Mouse (Mus musculus) G1E (cell line): ENCODE results near the gene Spata19. TPM values are rescaled to one million over a fixed set of nuclear protein-coding genes. Genes with fewer than 3 reads are reported as not detected.

ENCODE experiments used
- ATAC-seq: 2 replicates; pipeline ENCODE4 v1.8.0; 2016; ENCODE audit warnings: mild to moderate bottlenecking; ENCODE audit not compliant: insufficient number of reproducible peaks, poor library complexity, low FRiP score, severe bottlenecking; ENCODE audit errors: extremely low read depth
- DNase-seq: peaks from one replicate; pipeline ENCODE4 v3.0.0; 2012; ENCODE audit warnings: low spot score
- H3K27me3 ChIP-seq: 2 replicates; pipeline ENCODE4 v1.6.1; 2012; ENCODE audit warnings: mild to moderate bottlenecking, low read length, inconsistent platforms; ENCODE audit not compliant: insufficient read depth
- H3K36me3 ChIP-seq: replicated peaks from 2 replicates; pipeline ENCODE3; 2012; ENCODE audit warnings: mild to moderate bottlenecking, inconsistent platforms
- H3K4me1 ChIP-seq: 2 replicates; pipeline ENCODE4 v1.6.1; 2012; ENCODE audit warnings: low read depth, low read length, inconsistent platforms, mixed read lengths; ENCODE audit not compliant: insufficient read depth
- H3K4me3 ChIP-seq: 2 replicates; pipeline ENCODE4 v1.5.1; 2012; ENCODE audit warnings: low read depth, mild to moderate bottlenecking, inconsistent platforms, low read length, moderate library complexity, mixed read lengths
- H3K9me3 ChIP-seq: replicated peaks from 2 replicates; pipeline ENCODE4 v1.6.1; 2012; ENCODE audit warnings: inconsistent platforms
- CTCF ChIP-seq: IDR thresholded peaks from 2 replicates; pipeline ENCODE4 v1.5.1; 2012; ENCODE audit warnings: low read depth, low read length, inconsistent platforms, mixed read lengths
- GATA1 ChIP-seq: IDR thresholded peaks from 2 replicates; pipeline ENCODE4 v1.6.1; 2012; ENCODE audit warnings: borderline replicate concordance, low read length, inconsistent platforms, mixed read lengths
- GATA2 ChIP-seq: IDR thresholded peaks from 2 replicates; pipeline ENCODE4 v1.6.1; 2012; ENCODE audit warnings: low read depth, low read length, inconsistent platforms, borderline replicate concordance
- POLR2AphosphoS5 ChIP-seq: IDR thresholded peaks from 2 replicates; pipeline ENCODE4 v1.6.1; 2012; ENCODE audit warnings: low read depth, low read length, inconsistent platforms; ENCODE audit not compliant: insufficient replicate concordance
- TAL1 ChIP-seq: conservative IDR thresholded peaks from 2 replicates; pipeline ENCODE4 v1.6.1; 2012; ENCODE audit warnings: low read depth, low read length, inconsistent platforms, mixed read lengths
- polyA plus RNA-seq: library from polyadenylated mRNA; stranded (reverse); fragments of >175 nt; gene quantifications from 2 replicates; pipeline ENCODE4 v1.2.3, GENCODE M21; 2012
- total RNA-seq, 2 experiments: library from RNA; stranded (forward) in 1 of 2; stranded (reverse) in 1 of 2; fragments of 200-1000 nt in 1 of 2; fragments of >200 nt in 1 of 2; fragmentation: Nextera tagmentation in 1 of 2; gene quantifications; 2 replicates each; pipeline ENCODE4 v1.2.3; 2014 to 2017

Gene Spata19
- not detected in 2 replicates for total RNA-seq (2014; fragmentation: Nextera tagmentation)
- total RNA-seq (2017) = 0.16 TPM in 1 of 2 replicates, not detected in the other
- not detected in 2 replicates for polyA plus RNA-seq

- Histone ChIP-seq H3K4me1 (no peaks in the 10 kb centered on the region), H3K9me3 (peaks cover 12% of the 10 kb centered on the region), H3K4me3 (no peak within 1 kb of the TSS; the same call in 1 of the 2 replicates), H3K27me3 (no peaks in the 10 kb centered on the region), H3K36me3 (no peaks in the 10 kb centered on the region)
- ATAC-seq (no peak), DNase-seq (no peak)
- TF ChIP-seq CTCF (no peak), GATA2 (no peak), TAL1 (no peak)
These were observed at the start of gene Spata19 for GRCm38 (mm10) chr9:27396500-27396899. Gene Spata19, plus strand, starts transcription at chr9:27396800.

- peaks cover 9% of the 10 kb centered on the region for H3K9me3 ChIP-seq
- no peak for TF ChIP-seq GATA2
- no peak for TF ChIP-seq CTCF
- no peak for TF ChIP-seq GATA1
- TF ChIP-seq TAL1 = no peak
- no peak for TF ChIP-seq POLR2AphosphoS5
- H3K4me1 ChIP-seq = no peaks in the 10 kb centered on the region
- DNase-seq (no peak), ATAC-seq (no peak)
- no peak overlapping the region for H3K4me3 ChIP-seq
- no peaks in the 10 kb centered on the region for H3K36me3 ChIP-seq
- H3K27me3 ChIP-seq = no peaks in the 10 kb centered on the region; the same call in 1 of the 2 replicates
These were observed 43.5 kb upstream of the Spata19 start for GRCm38 (mm10) chr9:27353082-27353481.

- no peak overlapping the region for H3K4me3 ChIP-seq
- no peaks in the 10 kb centered on the region; the same call in 1 of the 2 replicates for H3K27me3 ChIP-seq
- ATAC-seq = no peak
- no peaks in the 10 kb centered on the region for H3K4me1 ChIP-seq
- TF ChIP-seq POLR2AphosphoS5 = no peak
- TF ChIP-seq TAL1 = no peak
- no peak for TF ChIP-seq GATA1
- TF ChIP-seq GATA2 = no peak
- DNase-seq = no peak
- H3K36me3 ChIP-seq = no peaks in the 10 kb centered on the region
- H3K9me3 ChIP-seq = peaks cover 9% of the 10 kb centered on the region
These were observed 38.7 kb upstream of the Spata19 start for GRCm38 (mm10) chr9:27357893-27358292.

GRCm38 (mm10) chr9:27367231-27367630 is 29.4 kb upstream of the Spata19 start:
- Histone ChIP-seq H3K36me3 (no peaks in the 10 kb centered on the region), H3K9me3 (peaks cover 2% of the 10 kb centered on the region; the same call in 1 of the 2 replicates), H3K4me1 (no peaks in the 10 kb centered on the region), H3K4me3 (no peak overlapping the region), H3K27me3 (no peaks in the 10 kb centered on the region)
- TF ChIP-seq POLR2AphosphoS5 (no peak), CTCF (no peak), GATA2 (no peak), TAL1 (no peak), GATA1 (no peak)
- ATAC-seq = no peak
- DNase-seq = no peak

- Histone ChIP-seq H3K9me3 (peaks cover 2% of the 10 kb centered on the region; the same call in 1 of the 2 replicates), H3K27me3 (no peaks in the 10 kb centered on the region), H3K36me3 (no peaks in the 10 kb centered on the region), H3K4me1 (no peaks in the 10 kb centered on the region), H3K4me3 (no peak overlapping the region)
- ATAC-seq (no peak), DNase-seq (no peak)
- no peak for TF ChIP-seq GATA2
- TF ChIP-seq GATA1 = no peak
- TF ChIP-seq POLR2AphosphoS5 = no peak
- no peak for TF ChIP-seq CTCF
- TF ChIP-seq TAL1 = no peak
These were observed 27.5 kb upstream of the Spata19 start for GRCm38 (mm10) chr9:27369108-27369507.

GRCm38 (mm10) chr9:27375746-27376145 is 20.9 kb upstream of the Spata19 start:
- no peak for DNase-seq
- Histone ChIP-seq H3K4me1 (no peaks in the 10 kb centered on the region), H3K27me3 (no peaks in the 10 kb centered on the region), H3K36me3 (no peaks in the 10 kb centered on the region), H3K4me3 (no peak overlapping the region), H3K9me3 (0 out of 2 replicates have a peak, but pooled peaks cover 2% of the 10 kb centered on the region)
- no peak for ATAC-seq
- TF ChIP-seq GATA2 (no peak), CTCF (no peak), GATA1 (no peak), POLR2AphosphoS5 (no peak), TAL1 (no peak)

- H3K4me1 ChIP-seq = no peaks in the 10 kb centered on the region
- no peaks in the 10 kb centered on the region for H3K27me3 ChIP-seq
- no peak for TF ChIP-seq POLR2AphosphoS5
- TF ChIP-seq GATA1 = no peak
- no peak for TF ChIP-seq CTCF
- no peak for TF ChIP-seq GATA2
- no peak for TF ChIP-seq TAL1
- H3K9me3 ChIP-seq = no peaks in the 10 kb centered on the region
- no peaks in the 10 kb centered on the region for H3K36me3 ChIP-seq
- no peak for DNase-seq
- no peak for ATAC-seq
- H3K4me3 ChIP-seq = no peak overlapping the region
These were observed 9.6 kb upstream of the Spata19 start for GRCm38 (mm10) chr9:27386951-27387350.
